Mouse (Mus musculus) heart, embryonic 16.5 days (tissue): ENCODE data around the gene Entpd7. TPM values are rescaled to one million over a fixed set of nuclear protein-coding genes. Genes with fewer than 3 reads are reported as not detected.

Source experiments
- ATAC-seq: fragments of 200-750 bp; cut with Nextera tagmentation; replicated peaks from 2 replicates; pipeline ENCODE4 v1.8.0; 2017; ENCODE audit warnings: moderate number of reproducible peaks; ENCODE audit not compliant: insufficient read depth, low FRiP score; ENCODE audit errors: extremely low read depth
- H3K27ac ChIP-seq: fragments of 300-500 bp; sonication (generic); 2 replicates; pipeline ENCODE4 v1.5.1; 2014; ENCODE audit warnings: mild to moderate bottlenecking, low read length, control low read depth, moderate library complexity
- H3K27me3 ChIP-seq: fragments of 300-500 bp; sonication (generic); 2 replicates; pipeline ENCODE4 v1.6.1; 2014; ENCODE audit warnings: low read length, mixed read lengths; ENCODE audit not compliant: control insufficient read depth, insufficient read depth
- H3K36me3 ChIP-seq: fragments of 300-500 bp; sonication (generic); 2 replicates; pipeline ENCODE4 v1.6.1; 2014; ENCODE audit not compliant: control insufficient read depth, insufficient read depth
- H3K4me1 ChIP-seq: fragments of 300-500 bp; sonication (generic); 2 replicates; pipeline ENCODE4 v1.6.1; 2014; ENCODE audit warnings: low read length, mixed read lengths; ENCODE audit not compliant: control insufficient read depth, insufficient read depth
- H3K4me2 ChIP-seq: fragments of 300-500 bp; sonication (generic); 2 replicates; pipeline ENCODE4 v1.6.1; 2014; ENCODE audit warnings: low read depth, mild to moderate bottlenecking, control low read depth, low read length
- H3K4me3 ChIP-seq: fragments of 300-500 bp; sonication (generic); 2 replicates; pipeline ENCODE4 v1.5.1; 2014; ENCODE audit warnings: mild to moderate bottlenecking, control low read depth, low read length
- H3K9ac ChIP-seq: fragments of 300-500 bp; sonication (generic); 2 replicates; pipeline ENCODE4 v1.6.1; 2014; ENCODE audit warnings: low read length, control low read depth
- H3K9me3 ChIP-seq: fragments of 300-500 bp; sonication (generic); replicated peaks from 2 replicates; pipeline ENCODE4 v1.6.1; 2016; ENCODE audit warnings: low read length; ENCODE audit not compliant: control insufficient read depth
- WGBS: fragments of 180-500 bp; shearing (Covaris S2); extraction: QIAGEN DNeasy Blood & Tissue Kit; methylation state at CpG from one replicate; pipeline ENCODE4 v1.1.7; 2014; 5-methylcytosine and 5-hydroxymethylcytosine counted together
- polyA plus RNA-seq: library from polyadenylated mRNA; unstranded; fragments of >200 nt; fragmentation: Nextera tagmentation; extraction: Ambion mirVana; gene quantifications from 2 replicates; pipeline ENCODE4 v1.2.1, GENCODE M21; 2015

Entpd7 gene
- polyA plus RNA-seq, 1 experiment from 2014 or later = 5.1 TPM

DNA sequence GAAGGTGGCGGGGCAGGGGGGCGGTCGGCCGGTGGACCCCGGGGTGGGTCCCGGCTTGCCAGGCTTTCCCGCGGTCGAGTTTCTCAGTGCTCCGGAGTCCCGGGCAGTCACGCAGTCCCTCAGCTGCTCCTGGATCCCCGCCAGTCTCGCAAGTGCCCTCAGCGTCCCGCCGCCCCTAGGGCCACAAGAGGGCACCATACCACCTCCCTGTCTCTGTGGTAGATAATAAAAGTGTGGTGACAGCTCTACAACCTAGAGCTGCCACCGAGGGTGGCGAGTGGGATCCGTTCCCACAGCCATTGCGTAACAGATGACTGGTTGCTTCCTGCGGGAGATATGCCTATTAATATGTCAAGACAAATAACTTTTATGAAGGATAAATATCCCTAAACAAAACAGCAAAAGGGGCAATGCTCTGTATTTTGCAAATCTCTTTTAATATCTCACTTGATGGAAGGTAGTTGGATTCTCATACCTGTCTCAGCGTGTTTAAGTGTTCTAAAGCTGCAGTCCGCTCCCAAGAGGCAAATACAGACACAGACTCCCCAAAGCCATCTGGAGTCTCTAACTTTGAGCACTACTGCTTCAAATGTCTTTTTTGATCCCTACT is 63.9 kb downstream of the Entpd7 start:
- Histone ChIP-seq H3K36me3 (peaks cover 13% of the 10 kb centered on the region), H3K4me1 (peaks cover 4% of the 10 kb centered on the region), H3K4me2 (peak overlapping the region; percentile 75), H3K27me3 (no peaks in the 10 kb centered on the region), H3K27ac (peak overlapping the region; percentile 96), H3K9ac (peak overlapping the region; percentile 90), H3K4me3 (peak overlapping the region; percentile 79), H3K9me3 (no peaks in the 10 kb centered on the region)
- ATAC-seq = peak; percentile 89
- 1% methylated on average over 20 of the region's 24 CpGs for WGBS

DNA sequence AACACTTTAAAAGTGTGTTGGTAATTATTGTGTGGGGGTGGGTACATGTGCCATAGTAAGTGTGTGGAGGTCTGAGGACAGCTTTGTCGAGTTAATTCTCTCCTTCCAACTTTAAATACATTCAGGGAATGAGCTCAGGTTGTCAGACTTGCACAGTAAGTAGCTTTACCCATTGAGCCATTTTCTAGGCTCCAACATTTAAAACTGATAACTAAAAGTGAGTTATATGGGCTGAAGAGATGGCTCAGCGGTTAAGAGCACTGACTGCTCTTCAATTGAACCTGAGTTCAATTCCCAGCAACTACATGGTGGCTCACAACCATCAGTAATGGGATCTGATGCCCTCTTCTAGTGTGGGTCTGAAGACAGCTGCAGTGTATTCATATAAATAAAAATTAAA is 64.8 kb downstream of the Entpd7 start:
- peaks cover 4% of the 10 kb centered on the region for H3K4me1 ChIP-seq
- H3K4me2 ChIP-seq = no peak overlapping the region
- no peak for ATAC-seq
- no peak overlapping the region for H3K9ac ChIP-seq
- H3K4me3 ChIP-seq = no peak overlapping the region
- H3K27me3 ChIP-seq = no peaks in the 10 kb centered on the region
- no peaks in the 10 kb centered on the region for H3K9me3 ChIP-seq
- WGBS = 76% methylated on average over 2 of the region's 2 CpGs
- H3K36me3 ChIP-seq = peaks cover 8% of the 10 kb centered on the region
- H3K27ac ChIP-seq = no peak overlapping the region

DNA sequence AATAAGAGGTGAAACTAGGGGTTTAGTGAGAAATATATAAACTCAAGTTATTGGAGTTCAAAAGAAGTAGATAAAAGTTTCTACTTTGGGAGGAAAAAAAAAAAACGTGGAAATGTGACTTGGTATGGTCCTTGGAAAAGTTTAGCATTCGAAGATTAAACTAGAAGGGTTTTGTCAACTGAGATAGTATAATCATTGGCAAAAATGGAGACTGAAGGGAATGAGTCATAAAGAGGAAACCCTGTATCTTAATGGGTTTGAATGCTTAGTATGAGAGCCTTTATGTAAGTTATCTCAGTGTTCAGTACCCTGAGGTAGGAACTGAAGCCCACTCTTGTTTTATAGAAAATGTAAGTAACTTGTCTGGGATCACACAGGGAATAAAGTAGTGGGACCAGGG is 65.4 kb downstream of the Entpd7 start:
- Histone ChIP-seq H3K9ac (no peak overlapping the region), H3K4me3 (no peak overlapping the region), H3K4me1 (peaks cover 4% of the 10 kb centered on the region), H3K4me2 (no peak overlapping the region), H3K27me3 (no peaks in the 10 kb centered on the region), H3K36me3 (peaks cover 6% of the 10 kb centered on the region), H3K9me3 (no peaks in the 10 kb centered on the region), H3K27ac (no peak overlapping the region)
- WGBS = 53% methylated on average over 2 of the region's 2 CpGs
- no peak for ATAC-seq

DNA sequence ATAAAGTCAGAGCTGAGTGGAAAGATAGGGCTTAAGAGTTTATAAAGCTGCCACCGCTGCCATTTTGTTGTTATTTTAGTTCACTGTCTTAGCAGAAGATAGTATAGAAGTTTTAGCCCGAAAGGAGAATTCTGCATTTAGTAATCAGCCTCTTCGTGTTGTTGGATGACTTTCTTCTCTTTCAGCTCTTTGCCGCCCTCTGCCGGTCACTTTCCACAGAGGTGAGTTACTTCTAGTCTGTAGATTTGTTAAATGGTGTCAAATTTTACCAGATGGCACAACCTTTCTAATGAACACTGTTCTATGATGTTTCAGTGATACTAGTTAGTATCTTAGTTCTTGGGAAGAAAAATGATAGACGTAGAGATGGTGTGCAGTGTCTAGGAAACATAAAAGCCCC is 71.0 kb downstream of the Entpd7 start:
- 0 out of 2 replicates have a peak, but pooled peaks cover 2% of the 10 kb centered on the region for H3K36me3 ChIP-seq
- H3K4me2 ChIP-seq = no peak overlapping the region
- ATAC-seq = no peak
- H3K9ac ChIP-seq = no peak overlapping the region
- H3K9me3 ChIP-seq = no peaks in the 10 kb centered on the region
- H3K4me1 ChIP-seq = no peaks in the 10 kb centered on the region
- H3K27me3 ChIP-seq = no peaks in the 10 kb centered on the region
- H3K27ac ChIP-seq = no peak overlapping the region
- no peak overlapping the region for H3K4me3 ChIP-seq
- 16% methylated on average over 6 of the region's 6 CpGs for WGBS

DNA sequence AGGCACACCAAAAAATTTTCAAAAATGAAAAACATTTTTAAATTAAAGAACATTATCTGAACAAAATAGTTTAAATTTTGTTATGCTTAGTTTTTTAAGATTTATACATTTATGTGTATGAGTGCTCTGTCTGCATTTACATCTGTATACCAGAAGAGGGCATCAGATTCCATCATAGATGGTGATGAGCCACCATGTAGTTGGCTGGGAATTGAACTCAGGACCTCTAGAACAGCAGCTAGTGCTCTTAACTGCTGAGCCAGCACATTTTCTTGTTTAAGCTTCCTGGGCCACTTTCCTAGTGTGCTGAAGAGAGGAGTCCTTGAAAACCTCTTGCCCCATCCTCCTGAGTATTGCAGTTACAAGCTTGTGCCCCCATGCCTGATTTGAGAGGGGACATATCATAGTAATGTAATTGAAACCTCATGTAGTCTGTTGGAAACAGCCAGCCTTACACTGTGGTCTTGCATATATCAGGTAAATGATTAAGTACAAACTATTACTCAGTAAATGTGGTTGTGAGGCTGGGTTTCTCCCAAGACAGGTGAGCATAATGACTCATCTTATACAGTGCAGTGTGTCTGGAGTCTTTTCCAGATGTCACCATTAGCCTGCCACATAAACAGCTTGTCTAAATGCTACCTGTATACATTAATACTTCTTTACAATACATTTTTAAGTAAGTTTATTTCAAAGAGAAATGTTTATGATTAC is 72.2 kb downstream of the Entpd7 start:
- Histone ChIP-seq H3K4me3 (no peak overlapping the region), H3K36me3 (0 out of 2 replicates have a peak, but pooled peaks cover 2% of the 10 kb centered on the region), H3K9ac (no peak overlapping the region), H3K27me3 (no peaks in the 10 kb centered on the region), H3K4me1 (no peaks in the 10 kb centered on the region), H3K9me3 (no peaks in the 10 kb centered on the region), H3K27ac (no peak overlapping the region), H3K4me2 (no peak overlapping the region)
- ATAC-seq = no peak

DNA sequence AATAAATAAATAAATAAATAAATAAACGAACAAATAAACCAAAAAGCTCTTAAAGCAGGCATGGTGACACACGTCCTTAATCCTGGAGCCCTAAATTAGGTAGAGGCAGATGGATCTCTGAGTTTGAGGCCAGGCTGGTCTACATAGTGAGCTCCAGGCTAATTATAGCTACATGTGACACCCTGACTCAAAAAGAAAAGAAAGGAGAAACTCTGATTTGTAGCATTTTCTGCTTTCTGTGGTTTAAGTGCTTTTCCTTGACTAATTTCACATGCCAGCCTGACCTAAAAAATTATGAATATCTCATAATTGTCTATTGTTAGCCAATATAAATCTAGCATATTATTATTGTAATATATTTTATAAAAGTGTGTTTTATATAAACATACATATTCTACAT is 72.9 kb downstream of the Entpd7 start:
- peaks cover 2% of the 10 kb centered on the region; the same call in 1 of the 2 replicates for H3K36me3 ChIP-seq
- no peaks in the 10 kb centered on the region for H3K27me3 ChIP-seq
- no peak for ATAC-seq
- no peak overlapping the region for H3K27ac ChIP-seq
- 66% methylated on average over 2 of the region's 2 CpGs for WGBS
- no peak overlapping the region for H3K9ac ChIP-seq
- no peaks in the 10 kb centered on the region for H3K9me3 ChIP-seq
- H3K4me3 ChIP-seq = no peak overlapping the region
- H3K4me2 ChIP-seq = no peak overlapping the region
- H3K4me1 ChIP-seq = no peaks in the 10 kb centered on the region

DNA sequence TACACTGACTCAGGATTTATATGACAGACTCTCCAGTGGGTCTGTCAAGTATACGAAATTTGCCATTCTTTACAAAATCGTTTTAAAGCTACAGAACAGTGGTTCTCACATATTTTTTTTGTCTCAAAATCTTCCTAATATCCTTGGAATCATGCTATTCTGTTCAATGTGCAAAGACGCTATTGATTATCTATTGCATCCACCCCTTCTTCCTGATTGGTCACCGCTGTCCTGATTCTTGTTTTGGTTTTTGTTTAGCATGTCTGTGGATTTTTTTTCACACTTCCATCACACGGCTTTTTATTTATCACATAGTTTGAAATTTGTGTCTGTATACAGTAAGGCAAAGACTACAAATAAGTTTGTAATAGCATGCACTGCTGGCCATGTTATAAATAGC is 77.0 kb downstream of the Entpd7 start:
- H3K27me3 ChIP-seq = no peaks in the 10 kb centered on the region
- no peak overlapping the region for H3K9ac ChIP-seq
- no peak for ATAC-seq
- H3K27ac ChIP-seq = no peak overlapping the region
- H3K4me2 ChIP-seq = no peak overlapping the region
- no peaks in the 10 kb centered on the region for H3K4me1 ChIP-seq
- H3K4me3 ChIP-seq = no peak overlapping the region
- WGBS = 82% methylated on average over 5 of the region's 5 CpGs
- H3K36me3 ChIP-seq = peaks cover 8% of the 10 kb centered on the region; the same call in 1 of the 2 replicates
- no peaks in the 10 kb centered on the region for H3K9me3 ChIP-seq

DNA sequence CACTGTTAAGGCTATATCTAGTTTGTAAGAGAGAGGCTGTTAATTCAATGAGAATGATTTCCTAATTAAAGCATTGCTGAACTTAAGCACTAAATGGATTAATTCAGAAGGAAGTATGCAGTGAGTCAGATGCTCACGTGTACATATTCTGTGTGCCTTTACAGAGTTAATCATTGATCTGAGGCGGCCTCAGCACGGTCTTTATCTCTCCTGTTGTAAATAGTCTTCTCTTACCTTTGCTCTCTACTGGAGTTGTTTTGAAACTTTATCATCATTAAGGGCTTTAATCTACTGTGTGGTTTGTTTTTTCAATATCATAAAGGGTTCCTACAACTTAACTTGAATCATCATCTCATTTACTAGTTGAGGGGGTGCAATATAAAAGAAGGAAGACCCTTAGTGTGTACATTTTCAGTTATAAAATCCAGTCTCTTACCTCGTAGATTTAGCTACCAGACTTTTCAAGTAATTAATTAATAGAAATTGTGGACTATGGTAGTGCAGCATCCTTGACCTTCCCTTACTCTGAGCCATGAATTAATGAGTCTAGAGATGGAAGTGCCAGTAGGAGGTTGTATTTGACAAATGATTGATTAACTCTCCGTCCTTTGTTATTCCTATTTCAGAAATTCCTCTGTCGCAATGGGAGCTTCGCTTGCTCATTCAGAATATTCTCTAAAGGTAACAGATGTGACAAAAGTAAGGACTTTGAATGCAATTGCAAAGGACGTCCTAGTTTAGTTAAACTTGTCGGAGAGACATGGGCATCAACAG is 78.3 kb downstream of the Entpd7 start:
- no peaks in the 10 kb centered on the region for H3K4me1 ChIP-seq
- no peak overlapping the region for H3K4me3 ChIP-seq
- no peak overlapping the region for H3K27ac ChIP-seq
- no peak overlapping the region for H3K9ac ChIP-seq
- 80% methylated on average over 9 of the region's 9 CpGs for WGBS
- no peak overlapping the region for H3K4me2 ChIP-seq
- H3K36me3 ChIP-seq = peaks cover 6% of the 10 kb centered on the region; the same call in 1 of the 2 replicates
- H3K9me3 ChIP-seq = no peaks in the 10 kb centered on the region
- no peak for ATAC-seq
- no peaks in the 10 kb centered on the region for H3K27me3 ChIP-seq
